Mouse (Mus musculus) stomach, embryonic 16.5 days (tissue): Measurements from ENCODE around the gene Supt5. TPM values are rescaled to one million over a fixed set of nuclear protein-coding genes. Genes with fewer than 3 reads are reported as not detected.
A peak's percentile ranks its signal among the peaks of the same experiment; 100 is the strongest.

ENCODE experiments used
- ATAC-seq: fragments of 200-750 bp; cut with Nextera tagmentation; 2 replicates; pipeline ENCODE4 v1.8.0; 2017; ENCODE audit warnings: moderate number of reproducible peaks, moderate TSS enrichment; ENCODE audit not compliant: insufficient read depth, low FRiP score
- H3K27ac ChIP-seq: fragments of 300-500 bp; sonication (generic); 2 replicates; pipeline ENCODE4 v1.5.1; 2014; ENCODE audit warnings: low read length
- H3K27me3 ChIP-seq: fragments of 300-500 bp; sonication (generic); 2 replicates; pipeline ENCODE4 v1.6.1; 2014; ENCODE audit warnings: low read length, control low read depth, mixed read lengths; ENCODE audit not compliant: control insufficient read depth, insufficient read depth
- H3K36me3 ChIP-seq: fragments of 300-500 bp; sonication (generic); 2 replicates; pipeline ENCODE4 v1.6.1; 2014; ENCODE audit warnings: low read length; ENCODE audit not compliant: control insufficient read depth, insufficient read depth
- H3K4me1 ChIP-seq: fragments of 300-500 bp; sonication (generic); 2 replicates; pipeline ENCODE4 v1.6.1; 2014; ENCODE audit warnings: low read length, control low read depth, mixed read lengths; ENCODE audit not compliant: control insufficient read depth, insufficient read depth
- H3K4me2 ChIP-seq: fragments of 300-500 bp; sonication (generic); 2 replicates; pipeline ENCODE4 v1.6.1; 2014; ENCODE audit warnings: low read depth, low read length, mixed read lengths
- H3K4me3 ChIP-seq: fragments of 300-500 bp; sonication (generic); replicated peaks from 2 replicates; pipeline ENCODE4 v1.5.1; 2014; ENCODE audit warnings: mild to moderate bottlenecking, low read length
- H3K9ac ChIP-seq: fragments of 300-500 bp; sonication (generic); 2 replicates; pipeline ENCODE4 v1.6.1; 2014; ENCODE audit warnings: low read length
- H3K9me3 ChIP-seq: fragments of 300-500 bp; sonication (generic); replicated peaks from 2 replicates; pipeline ENCODE4 v1.6.1; 2016; ENCODE audit warnings: low read length, control low read depth; ENCODE audit not compliant: control insufficient read depth
- WGBS: fragments of 180-500 bp; shearing (Covaris S2); extraction: QIAGEN DNeasy Blood & Tissue Kit; methylation state at CpG from one replicate; pipeline ENCODE4 v1.1.7; 2014; 5-methylcytosine and 5-hydroxymethylcytosine counted together
- polyA plus RNA-seq: library from polyadenylated mRNA; unstranded; fragments of >200 nt; fragmentation: Nextera tagmentation; extraction: Ambion mirVana; gene quantifications from 2 replicates; pipeline ENCODE4 v1.2.1, GENCODE M21; 2015

Supt5 gene
- polyA plus RNA-seq, 1 experiment from 2014 or later, result 86.7 TPM

- Histone ChIP-seq H3K9me3 (no peaks in the 10 kb centered on the region), H3K27me3 (peaks cover 51% of the 10 kb centered on the region), H3K4me1 (peaks cover 8% of the 10 kb centered on the region; the same call in 1 of the 2 replicates), H3K4me3 (no peak overlapping the region), H3K27ac (no peak overlapping the region), H3K4me2 (peak overlapping the region; percentile 20; the same call in 1 of the 2 replicates), H3K9ac (no peak overlapping the region), H3K36me3 (no peaks in the 10 kb centered on the region)
- 24% methylated on average over 43 of the region's 43 CpGs for WGBS
- ATAC-seq, result no peak
Measured at GRCm38 (mm10) chr7:28298837-28299625, 39.5 kb downstream of the Supt5 start.

GRCm38 (mm10) chr7:28294481-28294880 lies 44.1 kb downstream of the Supt5 start:
- Histone ChIP-seq H3K27me3 (peaks cover 60% of the 10 kb centered on the region), H3K4me1 (peaks cover 5% of the 10 kb centered on the region; the same call in 1 of the 2 replicates), H3K9me3 (no peaks in the 10 kb centered on the region), H3K36me3 (no peaks in the 10 kb centered on the region), H3K9ac (peak overlapping the region; percentile 70), H3K4me2 (peak overlapping the region; percentile 73), H3K27ac (no peak overlapping the region), H3K4me3 (peak overlapping the region; percentile 54)
- peak; percentile 74 for ATAC-seq
- WGBS, result 3% methylated on average over 63 of the region's 63 CpGs

- Histone ChIP-seq H3K4me3 (peak within 1 kb of the TSS; percentile 31), H3K27ac (no peak within 1 kb of the TSS), H3K4me1 (peaks cover 5% of the 10 kb centered on the region; the same call in 1 of the 2 replicates), H3K9me3 (no peaks in the 10 kb centered on the region), H3K27me3 (peaks cover 63% of the 10 kb centered on the region), H3K9ac (peak within 1 kb of the TSS; percentile 57), H3K36me3 (no peaks in the 10 kb centered on the region), H3K4me2 (peak within 1 kb of the TSS; percentile 57)
- peak; percentile 52; the same call in 1 of the 2 replicates for ATAC-seq
- 1% methylated on average over 52 of the region's 52 CpGs for WGBS
Measured at GRCm38 (mm10) chr7:28290638-28291590, 47.6 kb downstream of the Supt5 start, which contains the start of gene Selenov. Selenov (minus strand) TSS chr7:28291186.

- Histone ChIP-seq H3K4me3 (peak overlapping the region; percentile 31), H3K36me3 (no peaks in the 10 kb centered on the region), H3K9me3 (no peaks in the 10 kb centered on the region), H3K4me1 (peaks cover 5% of the 10 kb centered on the region; the same call in 1 of the 2 replicates), H3K4me2 (peak overlapping the region; percentile 57), H3K27ac (no peak overlapping the region), H3K27me3 (peaks cover 58% of the 10 kb centered on the region), H3K9ac (peak overlapping the region; percentile 57; the same call in 1 of the 2 replicates)
- ATAC-seq, result 0 out of 2 replicates have a peak, but pooled peaks have one; percentile 1
- WGBS, result 0% methylated on average over 15 of the region's 18 CpGs
Measured at GRCm38 (mm10) chr7:28290165-28290564, 48.4 kb downstream of the Supt5 start.

- H3K4me3 ChIP-seq, result no peak overlapping the region
- H3K4me1 ChIP-seq, result peaks cover 7% of the 10 kb centered on the region
- no peaks in the 10 kb centered on the region for H3K27me3 ChIP-seq
- WGBS, result 68% methylated on average over 7 of the region's 7 CpGs
- H3K9ac ChIP-seq, result no peak overlapping the region
- H3K9me3 ChIP-seq, result no peaks in the 10 kb centered on the region
- H3K4me2 ChIP-seq, result no peak overlapping the region
- H3K27ac ChIP-seq, result no peak overlapping the region
- no peaks in the 10 kb centered on the region for H3K36me3 ChIP-seq
- ATAC-seq, result no peak
Measured at GRCm38 (mm10) chr7:28280630-28281029, 57.9 kb downstream of the Supt5 start.

GRCm38 (mm10) chr7:28278279-28278652 lies 60.3 kb downstream of the Supt5 start:
- 85% methylated on average over 7 of the region's 7 CpGs for WGBS
- Histone ChIP-seq H3K27ac (no peak overlapping the region; the same call in 1 of the 2 replicates), H3K36me3 (no peaks in the 10 kb centered on the region), H3K27me3 (no peaks in the 10 kb centered on the region), H3K4me2 (peak overlapping the region; percentile 91), H3K4me1 (peaks cover 7% of the 10 kb centered on the region), H3K9ac (peak overlapping the region; percentile 94), H3K9me3 (no peaks in the 10 kb centered on the region), H3K4me3 (peak overlapping the region; percentile 82)
- no peak for ATAC-seq

- peak within 1 kb of the TSS; percentile 15 for H3K27ac ChIP-seq
- H3K27me3 ChIP-seq, result no peaks in the 10 kb centered on the region
- WGBS, result 2% methylated on average over 68 of the region's 68 CpGs
- H3K4me2 ChIP-seq, result peak within 1 kb of the TSS; percentile 91
- peak within 1 kb of the TSS; percentile 82 for H3K4me3 ChIP-seq
- no peaks in the 10 kb centered on the region for H3K36me3 ChIP-seq
- peaks cover 7% of the 10 kb centered on the region for H3K4me1 ChIP-seq
- ATAC-seq, result peak; percentile 83
- H3K9me3 ChIP-seq, result no peaks in the 10 kb centered on the region
- H3K9ac ChIP-seq, result peak within 1 kb of the TSS; percentile 94
Measured at GRCm38 (mm10) chr7:28277615-28278278, 60.8 kb downstream of the Supt5 start, which contains the start of gene Eid2b. Eid2b (plus strand) TSS chr7:28277739.

- Histone ChIP-seq H3K27ac (no peak overlapping the region), H3K36me3 (no peaks in the 10 kb centered on the region), H3K4me1 (peaks cover 7% of the 10 kb centered on the region), H3K4me2 (no peak overlapping the region), H3K27me3 (no peaks in the 10 kb centered on the region), H3K9me3 (no peaks in the 10 kb centered on the region), H3K4me3 (no peak overlapping the region), H3K9ac (no peak overlapping the region)
- no peak for ATAC-seq
- 59% methylated on average over 8 of the region's 8 CpGs for WGBS
Measured at GRCm38 (mm10) chr7:28277237-28277614, 61.3 kb downstream of the Supt5 start.
